Mouse (Mus musculus): Measurements from ENCODE around the gene Tnrc6c. TPM values are rescaled to one million over a fixed set of nuclear protein-coding genes. Genes with fewer than 3 reads are reported as not detected.

Tnrc6c gene
- 76.9 to 80.2 TPM (median 78.1 TPM) in 4 replicates for total RNA-seq (2023; ENCODE audit: inconsistent age)

GRCm38 (mm10) chr11:117653491-117654351 is at the start of gene Tnrc6c:
Tnrc6c (plus strand) TSS chr11:117654289.

GRCm38 (mm10) chr11:117781993-117782704 is 128.1 kb downstream of the Tnrc6c start, which contains the start of the genes Tmc8 and Tmc6:
Tmc8 (plus strand) TSS chr11:117782076.
Tmc6 (minus strand) TSS chr11:117782198.

GRCm38 (mm10) chr11:117797511-117798159 is 143.5 kb downstream of the Tnrc6c start, which contains the start of gene 6030468B19Rik:
6030468B19Rik (plus strand) TSS chr11:117797660.

GRCm38 (mm10) chr11:117809407-117810311 is 155.6 kb downstream of the Tnrc6c start, which contains the start of the genes Gm20708 and Syngr2:
Gm20708 (plus strand) TSS chr11:117809668.
Syngr2 (plus strand) TSS chr11:117809668.

Other genes starting within 250 kb of the Tnrc6c start
- gene Gm11733, start 169.9 kb upstream of the Tnrc6c start, total RNA-seq (2023; ENCODE audit: inconsistent age): not detected in 4 replicates
- 62.9 to 82.9 TPM (median 68.0 TPM) in 4 replicates for gene Tmc8, start 127.8 kb downstream of the Tnrc6c start, total RNA-seq (2023; ENCODE audit: inconsistent age)
- gene Tmc6, start 127.9 kb downstream of the Tnrc6c start, total RNA-seq (2023; ENCODE audit: inconsistent age): 139 to 192 TPM (median 154 TPM) in 4 replicates
- gene 6030468B19Rik, start 143.4 kb downstream of the Tnrc6c start, total RNA-seq (2023; ENCODE audit: inconsistent age): 2.4 to 5.4 TPM (median 2.6 TPM) in 4 replicates
- 9.2 to 15.2 TPM (median 11.7 TPM) in 4 replicates for gene Gm20708, start 155.4 kb downstream of the Tnrc6c start, total RNA-seq (2023; ENCODE audit: inconsistent age)
- gene Syngr2, start 155.4 kb downstream of the Tnrc6c start, total RNA-seq (2023; ENCODE audit: inconsistent age): 177 to 196 TPM (median 184 TPM) in 4 replicates
- gene Afmid, start 171.6 kb downstream of the Tnrc6c start, total RNA-seq (2023; ENCODE audit: inconsistent age): 22.5 to 25.5 TPM (median 23.7 TPM) in 4 replicates
- gene Tk1, start 171.8 kb downstream of the Tnrc6c start, total RNA-seq (2023; ENCODE audit: inconsistent age): 36.8 to 49.7 TPM (median 40.1 TPM) in 4 replicates
- 2.0 to 3.8 TPM (median 2.9 TPM) in 4 replicates for gene Birc5, start 195.0 kb downstream of the Tnrc6c start, total RNA-seq (2023; ENCODE audit: inconsistent age)
- gene Tmem235, start 206.5 kb downstream of the Tnrc6c start, total RNA-seq (2023; ENCODE audit: inconsistent age): not detected in 4 replicates
- gene Tha1, start 219.2 kb downstream of the Tnrc6c start, total RNA-seq (2023; ENCODE audit: inconsistent age): 1.4 to 3.8 TPM (median 2.7 TPM) in 4 replicates